Mouse (Mus musculus) embryo, embryonic 11 days (tissue): ENCODE data around the gene C87436.

Source experiments
- DNase-seq: peaks from one replicate; pipeline ENCODE4 v3.0.0-alpha.2; 2015

C87436 gene

DNA sequence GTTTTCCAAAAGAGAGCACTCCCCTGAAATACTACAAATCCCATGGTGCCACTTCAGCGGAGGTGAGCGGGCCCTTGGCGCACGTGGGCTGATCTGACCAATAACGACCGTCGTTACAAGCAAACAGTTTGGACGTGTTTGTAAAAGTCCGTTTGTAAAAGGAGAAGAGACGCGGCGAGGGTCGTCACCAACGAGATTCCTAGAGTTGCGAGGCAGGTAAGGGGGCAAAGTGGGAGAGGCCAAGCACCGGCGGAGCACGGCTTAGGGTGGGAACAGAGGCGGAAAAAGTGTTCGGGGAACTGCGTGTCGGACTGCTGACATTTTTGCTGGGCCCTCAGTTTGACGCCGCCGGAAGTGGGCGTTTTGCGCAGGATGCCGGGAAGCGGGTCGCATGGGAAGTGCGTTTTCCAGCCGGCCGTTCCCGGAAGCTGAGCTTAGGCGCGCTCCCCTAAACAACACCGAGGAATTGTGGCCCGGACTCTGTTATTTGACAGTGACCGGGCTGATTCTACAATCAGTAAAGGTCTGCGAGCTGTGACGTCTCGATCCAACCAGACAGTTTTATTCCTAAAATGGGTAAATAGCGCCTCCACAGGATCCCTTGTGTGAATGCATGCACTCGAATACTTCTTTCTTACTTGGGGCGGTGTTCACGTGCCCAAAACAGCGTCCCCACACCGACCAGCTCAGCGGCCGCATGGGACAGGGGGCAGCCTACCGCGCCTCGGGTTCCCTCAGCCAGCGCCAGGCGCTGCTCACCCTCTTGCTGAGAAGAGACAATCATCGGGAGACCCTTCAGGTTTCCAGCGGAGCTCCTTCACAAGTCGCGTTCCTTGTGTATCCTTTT, at the start of gene C87436:
Gene C87436, plus strand, starts transcription at position 103 of the 847 bp plus-strand sequence.
- DNase-seq, result peak; percentile 97

DNA sequence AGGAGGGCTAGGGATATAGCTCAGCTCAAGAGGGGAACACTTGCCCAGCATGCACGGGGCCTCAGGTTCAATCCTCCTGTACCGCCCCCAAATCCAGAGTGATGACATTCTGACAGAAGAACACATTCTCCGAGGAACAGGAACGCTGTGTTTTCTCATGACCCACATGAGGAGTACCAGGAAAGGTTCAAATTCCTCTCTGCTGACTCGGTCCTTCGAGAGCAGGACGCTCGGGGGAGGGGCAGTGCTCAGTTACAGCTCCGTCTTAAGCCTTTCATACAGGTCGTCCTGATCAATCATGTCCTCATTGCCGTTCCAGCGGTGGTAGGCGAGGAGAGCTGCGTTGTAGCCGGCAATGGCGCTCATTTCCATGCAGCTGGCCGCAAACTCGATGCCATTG, 49.7 kb upstream of the C87436 start:
- no peak for DNase-seq

DNA sequence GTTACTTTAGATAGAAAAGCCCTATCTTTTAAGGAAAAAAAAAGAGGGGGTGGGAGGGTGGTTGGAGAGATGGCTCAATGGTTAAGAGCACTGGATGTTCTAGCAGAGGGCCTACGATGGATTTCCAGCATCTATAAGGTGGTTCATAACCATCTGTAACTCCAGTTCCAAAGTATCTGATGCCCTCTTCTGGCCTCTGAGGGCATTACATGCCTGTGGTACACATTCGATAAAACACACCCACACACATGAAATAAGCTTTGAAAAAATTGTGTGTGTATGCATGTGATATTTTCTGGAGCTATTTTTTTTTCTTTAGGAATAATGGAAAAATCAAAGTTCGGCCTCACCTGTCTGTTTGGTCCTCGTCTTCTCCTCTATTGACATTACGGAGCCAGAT, 46.8 kb upstream of the C87436 start:
- DNase-seq, result no peak

DNA sequence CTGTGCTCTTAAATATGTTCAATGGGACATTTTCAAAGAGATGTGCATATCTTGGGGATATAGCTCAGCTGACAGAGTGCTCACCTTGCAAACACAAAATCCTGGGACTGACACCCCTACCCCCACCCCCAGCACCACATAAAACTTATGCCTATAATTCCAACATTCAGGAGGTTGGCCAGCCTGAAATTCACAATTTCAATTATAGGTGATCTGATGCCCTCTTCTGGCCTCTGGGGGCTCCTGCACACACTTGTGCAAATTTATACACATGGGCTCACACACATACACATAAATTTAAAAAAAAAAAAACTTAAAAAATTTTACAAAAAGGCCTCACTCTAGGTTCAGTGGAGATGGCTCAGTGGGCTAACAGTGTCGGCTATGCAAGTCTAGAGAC, 45.0 kb upstream of the C87436 start:
- no peak for DNase-seq

DNA sequence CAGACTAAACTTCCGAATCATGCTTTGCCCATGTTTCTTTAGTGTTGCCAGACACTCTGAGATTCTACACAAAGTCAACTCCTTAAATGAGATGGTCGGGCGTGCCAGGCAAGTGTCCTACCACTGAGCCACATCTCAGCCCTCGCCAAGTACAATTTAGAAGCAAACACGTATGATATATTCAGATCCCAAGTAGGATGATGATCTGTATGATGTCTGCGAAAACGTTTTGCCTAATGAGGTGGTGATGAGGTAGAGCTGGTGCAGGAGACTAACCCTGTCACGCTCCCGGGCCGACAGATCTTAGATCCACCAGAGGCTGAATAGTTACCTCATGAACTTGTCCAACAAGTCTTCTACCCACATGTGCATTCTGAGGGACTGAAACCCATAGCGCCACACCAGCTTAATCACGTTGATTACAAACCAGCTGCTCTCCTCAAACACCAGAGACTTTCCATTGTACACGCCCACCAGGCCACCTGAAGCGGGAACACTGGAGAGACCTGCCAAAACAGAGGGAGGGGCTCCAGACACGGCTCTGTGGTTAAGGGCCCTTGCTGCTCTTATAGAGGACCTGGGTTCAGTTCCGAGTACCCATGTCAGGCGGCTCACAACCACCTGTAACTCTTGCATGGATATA, 44.0 kb upstream of the C87436 start:
- DNase-seq, result no peak

DNA sequence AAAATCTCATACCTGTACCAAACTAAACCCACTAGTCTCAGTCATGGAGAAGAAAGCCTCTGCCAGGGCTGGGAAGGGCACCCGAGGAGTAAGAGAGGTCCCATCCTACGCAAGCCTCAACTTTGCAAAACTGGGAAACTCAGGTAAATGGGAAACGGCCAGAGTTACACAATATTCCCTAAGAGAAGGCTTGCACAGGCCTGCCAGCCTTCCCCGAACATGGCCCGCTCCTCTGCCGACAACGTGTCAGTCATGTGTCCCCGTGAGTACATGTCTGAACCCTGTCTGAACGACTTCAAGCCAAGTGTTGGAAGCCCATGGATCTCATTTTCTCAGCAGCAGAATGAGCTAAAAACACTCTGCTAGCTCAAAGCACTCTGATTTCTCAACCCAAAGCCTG, 43.2 kb upstream of the C87436 start:
- no peak for DNase-seq

DNA sequence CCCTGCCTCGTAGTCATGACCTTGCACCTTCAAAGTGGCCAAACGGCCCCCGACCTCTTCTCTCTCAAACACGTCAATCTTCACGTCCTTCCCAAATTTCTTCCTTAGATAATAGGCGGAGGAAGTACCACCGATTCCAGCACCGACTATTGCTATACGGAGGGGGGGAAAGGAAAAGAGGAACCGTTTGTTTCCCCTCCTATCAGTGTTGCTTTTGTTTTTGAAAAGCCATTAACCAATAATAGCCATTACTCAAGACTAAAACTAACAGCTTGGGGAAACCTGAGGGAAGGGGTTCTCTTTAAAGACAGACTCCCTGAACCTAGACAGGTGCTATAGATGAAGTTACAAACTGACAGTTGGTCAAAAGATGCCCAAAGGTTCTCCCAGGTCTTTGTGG, 42.2 kb upstream of the C87436 start:
- DNase-seq, result no peak

DNA sequence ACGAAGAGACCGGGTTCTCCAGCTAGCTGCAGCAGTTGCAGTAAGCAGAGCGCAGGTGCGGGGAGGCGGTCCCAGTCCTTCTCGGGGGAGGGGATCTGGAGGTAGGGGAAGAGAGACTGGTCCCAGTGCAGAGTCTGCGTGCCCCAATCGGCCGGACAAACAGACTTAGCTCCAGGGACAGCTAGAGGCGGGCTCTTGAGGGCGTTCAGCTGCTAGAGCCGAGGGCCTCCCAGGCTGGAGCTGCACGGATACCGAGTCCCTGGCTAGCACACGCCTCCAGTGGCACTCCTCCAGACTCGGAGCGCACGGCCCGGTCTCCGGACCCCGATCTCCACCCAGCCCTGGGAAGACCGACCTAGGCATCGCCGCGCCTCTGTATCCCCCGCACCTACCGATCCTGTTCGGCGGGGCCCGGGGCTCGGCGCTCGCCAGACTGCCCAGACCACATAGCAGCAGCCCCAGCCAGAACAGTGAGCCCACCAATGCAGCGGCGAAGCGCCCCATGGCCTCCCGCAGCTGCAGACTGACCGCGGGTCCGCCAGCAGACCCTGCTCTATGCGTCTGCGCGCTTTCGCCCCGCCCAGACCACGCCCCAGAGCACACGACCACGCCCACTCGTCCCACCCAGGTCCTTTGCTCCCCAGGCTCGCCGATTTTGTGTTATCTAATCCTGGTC, 41.5 kb upstream of the C87436 start, which contains the start of gene Pcyox1:
Gene Pcyox1, minus strand, starts transcription at position 574 of the 676 bp plus-strand sequence.
- DNase-seq, result peak; percentile 92

DNA sequence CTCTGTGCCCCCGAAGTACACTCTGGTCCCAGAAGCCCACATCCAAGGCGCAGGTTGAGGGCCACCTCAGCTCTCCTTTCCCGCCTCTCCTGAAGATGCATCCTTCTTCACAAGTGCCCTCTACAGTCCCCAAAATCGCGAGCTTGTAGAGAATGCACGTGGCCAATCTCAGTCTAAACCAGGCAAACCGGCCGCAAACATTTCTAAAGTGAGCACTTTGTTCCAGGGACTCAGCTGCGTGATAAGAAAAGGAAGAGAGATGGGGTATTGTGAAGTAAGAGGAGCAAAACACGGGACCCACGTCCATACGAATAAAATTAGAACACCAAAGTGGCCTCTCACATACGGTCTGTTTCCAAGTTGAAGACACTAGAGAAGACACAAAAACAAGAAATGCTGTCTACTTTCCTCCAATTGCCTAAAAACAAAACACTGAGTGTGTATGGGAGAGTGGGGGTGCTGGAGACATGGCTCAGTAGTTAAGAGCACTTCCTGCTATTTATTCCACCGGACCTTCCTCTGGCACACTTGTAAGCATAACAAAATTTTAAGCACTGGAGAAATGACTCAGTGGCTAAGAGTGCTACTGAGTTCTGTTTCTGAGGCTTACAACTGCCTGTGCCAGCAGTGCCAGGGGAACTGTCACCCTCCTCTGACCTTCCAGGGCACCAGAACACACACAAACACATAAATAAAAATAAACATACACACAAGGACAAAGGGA, 40.8 kb upstream of the C87436 start:
- DNase-seq, result no peak

DNA sequence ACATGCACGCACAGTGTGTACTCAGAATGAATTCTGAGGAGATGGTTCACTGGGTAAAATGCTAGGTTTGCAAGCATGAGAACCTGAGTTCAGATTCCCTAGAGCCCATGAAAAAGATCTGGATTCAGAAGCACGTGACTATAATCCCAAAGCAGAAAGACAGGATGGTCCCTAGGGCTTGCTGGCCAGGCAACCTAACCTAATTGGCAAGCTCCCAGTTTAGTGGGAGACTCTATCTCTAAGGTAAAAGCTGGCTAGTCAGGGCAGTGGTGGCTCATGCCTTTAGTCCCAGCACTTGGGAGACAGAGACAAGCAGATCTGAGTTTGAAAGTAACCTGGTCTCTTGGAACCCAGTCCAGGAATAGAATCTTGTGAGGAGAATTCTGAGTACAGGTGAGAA, 39.2 kb upstream of the C87436 start:
- DNase-seq, result no peak

DNA sequence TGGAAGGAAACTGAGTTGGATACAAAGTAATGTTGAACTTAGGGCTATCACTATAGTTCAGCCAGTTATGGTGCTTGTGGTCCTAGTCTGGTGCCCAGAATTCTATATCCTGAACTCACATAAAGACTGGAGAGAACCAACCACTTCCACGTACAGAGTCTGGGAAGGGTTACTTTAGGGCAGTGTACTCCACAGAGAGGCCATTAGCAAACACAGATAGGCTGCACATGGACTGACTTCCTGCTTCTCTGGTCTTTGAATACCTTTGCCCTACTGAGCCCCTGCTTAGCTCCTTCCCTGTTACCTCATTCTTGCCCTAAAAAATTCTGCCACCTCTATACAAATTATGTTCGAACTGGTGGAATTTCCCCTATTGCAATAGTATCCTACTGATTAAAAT, 38.2 kb upstream of the C87436 start:
- DNase-seq, result no peak

DNA sequence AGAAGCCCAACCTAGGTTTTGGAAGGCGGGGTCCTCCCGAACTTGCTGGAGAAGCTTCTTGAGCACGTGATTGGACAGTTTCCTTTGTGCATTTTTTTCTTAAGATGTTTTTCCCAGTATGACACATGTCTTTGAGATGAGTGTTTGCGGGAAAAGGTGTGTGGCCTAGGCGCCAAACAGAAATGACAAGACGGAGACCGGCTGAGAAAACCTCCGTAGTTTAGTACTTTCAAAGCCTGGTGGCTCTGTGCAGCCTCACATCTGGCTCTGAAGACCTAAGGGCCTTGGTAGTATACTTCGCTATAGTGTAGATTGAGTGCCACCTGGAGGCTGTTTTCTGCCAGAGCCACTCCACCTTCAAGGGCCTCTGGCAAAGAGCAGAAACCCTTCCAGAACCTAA, 37.2 kb upstream of the C87436 start:
- peak; percentile 89 for DNase-seq

DNA sequence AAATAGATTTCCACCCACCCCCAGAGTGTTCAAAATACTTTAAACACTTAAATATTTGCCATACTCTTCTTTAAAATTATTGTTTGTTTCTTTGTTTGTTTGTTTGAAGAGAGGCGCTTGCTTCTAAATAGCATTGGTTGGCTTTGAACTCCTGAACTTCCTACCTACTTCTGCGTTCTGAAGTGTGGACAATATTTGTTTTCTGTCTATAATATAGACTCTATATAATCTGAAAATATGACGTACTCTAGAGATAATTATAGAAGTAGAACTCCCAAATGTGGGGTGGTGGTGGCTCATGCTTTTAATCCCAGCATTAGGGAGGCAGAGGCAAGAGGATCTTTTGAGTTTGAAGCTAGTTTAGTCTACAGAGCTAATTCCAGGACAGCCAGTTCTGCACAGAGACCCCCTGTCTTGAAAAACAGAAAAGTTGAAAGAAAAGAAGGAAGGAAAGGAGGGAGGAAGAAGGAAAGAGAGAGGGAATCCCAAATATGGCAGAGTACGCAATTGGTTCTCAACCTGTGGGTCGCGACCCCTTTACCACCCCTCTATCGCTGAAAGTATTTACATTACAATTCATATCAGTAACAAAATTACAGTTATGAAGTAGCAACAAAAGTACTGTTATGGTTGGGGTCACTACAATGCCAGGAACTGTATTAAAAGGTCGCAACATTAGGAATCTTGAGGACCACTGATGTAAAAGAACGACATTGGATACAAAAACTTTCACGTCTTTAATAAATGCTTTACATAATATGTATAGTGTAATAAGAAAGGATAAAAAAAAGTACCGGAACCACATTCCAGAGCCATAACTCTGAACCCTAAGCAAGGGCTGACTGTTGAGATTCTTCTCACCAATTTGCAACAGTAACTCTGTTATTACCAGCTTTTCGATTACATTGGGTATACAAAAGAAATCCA, 35.2 kb upstream of the C87436 start:
- peak; percentile 38 for DNase-seq

DNA sequence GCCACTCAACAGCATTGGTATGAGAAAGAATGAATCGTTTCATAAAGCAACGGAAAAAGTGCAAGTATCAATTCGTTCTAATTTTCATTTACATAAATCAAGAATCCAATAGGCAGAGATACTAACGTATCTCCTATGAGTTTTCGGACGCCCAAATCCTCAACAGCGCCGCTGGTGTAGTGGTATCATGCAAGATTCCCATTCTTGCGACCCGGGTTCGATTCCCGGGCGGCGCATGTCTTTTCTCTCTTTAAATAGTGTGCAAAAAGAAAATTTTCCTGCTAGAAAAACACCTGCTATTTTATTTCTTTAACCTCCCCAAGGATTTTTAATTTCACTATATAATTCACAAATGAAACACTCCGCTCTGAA, 34.5 kb upstream of the C87436 start:
- DNase-seq, result peak; percentile 83

DNA sequence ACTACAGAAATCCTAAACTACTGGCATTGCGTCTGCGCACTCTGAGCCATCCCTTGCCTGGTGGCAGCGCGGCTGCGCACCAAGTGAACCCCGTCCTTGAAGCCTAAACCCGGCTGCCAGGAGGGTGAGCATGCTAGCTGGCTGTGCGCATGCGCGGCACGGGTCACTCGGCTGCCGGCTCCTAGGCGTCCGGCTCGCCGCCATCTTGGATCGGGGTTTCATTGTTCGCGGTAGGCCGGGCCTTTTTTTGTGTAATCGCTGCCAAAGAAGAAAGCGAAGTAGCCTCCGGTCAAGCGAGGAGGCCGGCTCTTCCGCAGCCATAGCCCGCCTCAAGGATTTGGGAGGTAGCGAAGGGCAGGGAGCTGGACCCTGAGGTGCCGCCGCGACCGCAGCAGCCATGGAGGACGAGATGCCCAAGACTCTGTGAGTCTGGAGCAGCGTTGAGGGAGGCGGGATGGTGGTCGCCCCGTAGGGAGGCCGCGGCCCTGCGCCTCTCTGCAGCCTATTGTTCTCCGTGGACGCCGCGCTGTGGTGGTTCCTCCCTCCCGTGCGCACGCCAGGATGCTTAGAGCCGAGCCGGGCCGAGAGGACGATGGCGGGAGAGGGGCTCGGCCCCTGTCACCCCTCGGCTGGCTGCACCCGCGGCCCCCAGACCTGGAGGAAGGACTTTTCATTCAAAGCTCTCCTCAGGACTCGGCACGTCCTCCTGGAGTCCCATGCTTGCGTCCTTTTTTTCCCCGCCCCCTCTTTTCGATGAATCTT, 33.9 kb upstream of the C87436 start, which contains the start of gene Tia1:
Gene Tia1, plus strand, starts transcription at position 120 of the 762 bp plus-strand sequence.
- peak; percentile 99 for DNase-seq

DNA sequence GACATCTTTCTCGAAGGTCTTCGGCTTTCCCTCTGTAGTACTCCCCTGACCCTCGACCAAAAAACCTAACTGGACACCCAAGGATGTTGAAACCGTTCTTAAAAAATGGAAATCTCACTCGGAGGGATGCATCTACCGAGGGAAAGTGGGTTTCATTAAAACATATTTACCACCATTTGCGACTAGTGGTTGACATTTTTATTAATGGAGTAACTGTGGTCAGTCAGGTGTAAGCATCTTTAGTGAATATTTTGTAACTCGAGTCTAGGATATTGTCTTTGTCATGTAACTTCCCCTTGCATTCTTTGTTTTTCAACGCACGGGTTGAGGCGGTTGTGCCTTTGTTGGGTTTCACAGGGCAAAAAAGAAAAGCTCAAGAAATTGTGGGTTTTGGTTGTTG, 33.2 kb upstream of the C87436 start:
- DNase-seq, result peak; percentile 46

DNA sequence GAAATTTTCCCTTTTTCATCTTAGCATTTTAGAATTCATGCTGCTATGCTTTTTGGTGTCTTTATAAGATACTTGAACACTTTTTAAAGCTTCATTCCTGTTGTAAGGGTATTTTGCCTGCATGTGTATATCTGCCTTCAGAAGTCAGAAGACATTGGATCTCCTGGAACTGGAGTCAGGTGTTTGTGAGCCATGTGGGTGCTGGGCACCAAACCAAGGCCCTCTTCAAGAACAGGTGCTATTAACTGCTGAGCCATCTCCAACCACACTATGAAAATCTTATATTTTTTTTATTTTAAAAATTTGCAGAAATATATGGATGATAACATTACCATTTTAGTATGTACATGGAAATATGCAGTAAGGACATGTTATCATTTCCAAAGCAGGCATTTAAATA, 31.9 kb upstream of the C87436 start:
- DNase-seq, result no peak

DNA sequence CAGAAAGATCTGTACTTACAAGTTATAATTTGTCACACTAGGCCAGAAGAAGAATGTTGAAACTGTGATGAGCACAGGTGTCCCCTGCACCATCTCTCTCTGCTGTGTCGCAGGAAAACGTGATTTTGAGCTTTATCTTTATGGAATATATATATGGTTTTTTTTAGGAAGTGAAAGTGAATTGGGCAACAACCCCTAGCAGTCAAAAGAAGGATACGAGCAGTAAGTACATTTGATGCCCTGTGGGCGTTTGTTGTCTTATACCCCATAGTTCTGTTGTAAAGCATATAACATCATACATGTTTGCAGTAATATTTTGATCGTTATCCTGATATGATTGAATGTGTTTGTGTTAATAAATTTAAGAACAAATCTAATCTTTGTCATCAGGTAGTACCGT, 19.5 kb upstream of the C87436 start:
- no peak for DNase-seq

DNA sequence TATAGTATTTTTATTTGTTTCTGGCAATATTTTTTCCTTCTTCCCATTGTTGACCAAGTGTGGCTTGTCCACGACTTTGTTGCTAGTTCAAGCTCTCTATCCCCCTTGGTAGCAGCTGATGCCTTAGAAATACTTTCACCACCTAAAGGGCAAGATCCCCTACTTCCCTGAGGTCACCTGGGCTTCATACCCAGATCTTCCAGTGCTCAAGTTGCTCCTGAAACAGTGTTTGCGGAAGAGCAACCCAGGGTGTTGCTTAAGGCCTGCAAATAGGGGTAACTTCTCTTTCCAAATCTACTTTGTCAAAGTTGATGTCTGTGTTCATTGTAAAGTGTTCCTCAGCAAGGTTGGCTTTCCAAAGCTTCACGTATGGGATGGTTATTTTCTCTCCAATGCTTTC, 18.9 kb upstream of the C87436 start:
- DNase-seq, result no peak

DNA sequence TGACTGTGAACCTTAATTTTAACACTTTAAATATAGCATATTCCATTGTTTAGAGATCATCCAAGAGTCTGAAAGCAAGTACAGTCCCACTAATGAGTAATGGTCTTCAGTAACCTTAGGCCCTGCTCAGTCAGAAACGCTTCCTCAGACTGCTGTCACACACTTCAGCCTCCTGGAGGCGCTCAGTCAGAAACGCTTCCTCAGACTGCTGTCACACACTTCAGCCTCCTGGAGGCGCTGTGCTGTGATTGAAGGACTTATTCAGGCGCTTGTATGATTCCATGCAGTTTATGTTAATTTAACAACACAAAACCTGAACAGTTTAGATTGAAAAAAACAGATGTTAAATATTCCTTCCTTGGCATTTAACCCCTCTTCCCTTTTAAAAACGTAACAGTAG, 17.7 kb upstream of the C87436 start:
- peak; percentile 44 for DNase-seq

DNA sequence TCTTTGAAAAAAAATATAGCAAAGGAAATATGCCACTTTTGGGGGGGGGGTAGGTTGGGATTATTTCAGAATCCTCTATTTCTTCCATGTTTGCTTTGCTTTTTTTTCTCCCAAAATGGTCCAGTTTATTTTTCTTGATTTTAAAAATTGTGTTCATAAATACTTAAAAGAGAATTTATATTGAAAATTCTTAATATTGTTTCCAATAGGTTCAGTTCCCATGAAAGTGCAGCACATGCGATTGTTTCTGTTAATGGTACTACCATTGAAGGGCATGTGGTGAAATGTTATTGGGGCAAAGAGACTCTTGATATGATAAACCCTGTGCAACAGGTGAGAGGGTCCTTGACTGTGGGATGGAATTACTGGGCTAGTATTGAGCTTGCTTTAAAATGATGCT, 11.8 kb upstream of the C87436 start, which contains the start of gene Gm44790:
Gene Gm44790, plus strand, starts transcription at position 301 of the 400 bp plus-strand sequence.
- no peak for DNase-seq
